Mouse (Mus musculus) small intestine, adult 2 months (tissue): Measurements from ENCODE around the gene Mettl7a1.

Source experiments
- CTCF ChIP-seq: fragments of 200-500 bp; IDR thresholded peaks from 2 replicates; pipeline ENCODE4 v1.5.1; 2012; ENCODE audit warnings: low read depth, mild to moderate bottlenecking, control low read depth, inconsistent platforms, low read length, moderate library complexity, mixed read lengths; ENCODE audit not compliant: insufficient replicate concordance, insufficient read length; ENCODE audit errors: extremely low read depth
- POLR2A ChIP-seq: fragments of 200-500 bp; IDR thresholded peaks from 2 replicates; pipeline ENCODE4 v1.6.1; 2012; ENCODE audit warnings: low read depth, mild to moderate bottlenecking, control low read depth, inconsistent platforms, low read length, moderate library complexity

GRCm38 (mm10) chr15:100325235-100325634 lies 21.3 kb downstream of the Mettl7a1 start:
- TF ChIP-seq CTCF = no peak
- no peak for TF ChIP-seq POLR2A
